Mouse (Mus musculus): Measurements from ENCODE around the gene Sec23ip.

DNA sequence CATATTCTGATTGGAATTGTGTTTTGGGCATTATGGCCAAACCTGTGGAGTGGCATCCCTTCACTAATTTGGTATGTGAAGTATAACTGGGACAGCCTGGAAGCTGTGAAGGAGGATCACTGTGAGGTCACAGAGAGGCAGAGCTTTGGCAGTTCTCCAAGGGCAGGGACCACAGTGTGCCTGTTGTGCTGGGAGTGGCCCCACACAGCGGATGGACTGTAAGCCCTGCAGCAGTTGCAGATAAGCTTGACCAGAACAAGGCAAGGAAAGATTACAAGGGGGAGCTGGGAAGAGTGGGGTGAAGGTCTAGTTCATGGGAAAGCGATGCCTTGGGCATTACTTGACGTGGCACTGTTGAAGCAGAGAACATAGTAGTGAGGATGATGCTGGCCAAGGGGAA is 4.0 kb downstream of the Sec23ip start:
- TF ChIP-seq POLR2A (IDR thresholded peaks at IDR 0.05; ENCODE audit: insufficient read depth, low read depth, low read length): no peak
- TF ChIP-seq CTCF (IDR thresholded peaks at IDR 0.05): no peak

Measured in heart, adult 2 months (tissue).